Mouse (Mus musculus): ENCODE measurements around the gene Edil3.

The Edil3 gene

GRCm38 (mm10) chr13:88821440-88822331, at the start of gene Edil3:
Gene Edil3, plus strand, starts transcription at chr13:88821472.
- DNase-seq (ENCODE audit: low read depth): no peak

GRCm38 (mm10) chr13:88799186-88799585, 22.1 kb upstream of the Edil3 start:
- peak; percentile 82 for DNase-seq (ENCODE audit: low read depth)

GRCm38 (mm10) chr13:88801006-88801405, 20.3 kb upstream of the Edil3 start:
- no peak for DNase-seq (ENCODE audit: low read depth)

- DNase-seq (ENCODE audit: low read depth): no peak
Measured at GRCm38 (mm10) chr13:88805838-88806237, 15.4 kb upstream of the Edil3 start.

- DNase-seq (ENCODE audit: low read depth): no peak
Measured at GRCm38 (mm10) chr13:88806269-88806668, 15.0 kb upstream of the Edil3 start.

- no peak for DNase-seq (ENCODE audit: low read depth)
Measured at GRCm38 (mm10) chr13:88810097-88810496, 11.2 kb upstream of the Edil3 start.

- DNase-seq (ENCODE audit: low read depth): no peak
Measured at GRCm38 (mm10) chr13:88820686-88821308, 475 bp upstream of the Edil3 start.

GRCm38 (mm10) chr13:88822332-88822895, 1.1 kb downstream of the Edil3 start:
- no peak for DNase-seq (ENCODE audit: low read depth)

- no peak for DNase-seq (ENCODE audit: low read depth)
Measured at GRCm38 (mm10) chr13:88822976-88823521, 1.8 kb downstream of the Edil3 start.

GRCm38 (mm10) chr13:88823522-88824419, 2.5 kb downstream of the Edil3 start:
- no peak for DNase-seq (ENCODE audit: low read depth)

GRCm38 (mm10) chr13:88824441-88824840, 3.2 kb downstream of the Edil3 start:
- DNase-seq (ENCODE audit: low read depth): no peak

GRCm38 (mm10) chr13:88828362-88828761, 7.1 kb downstream of the Edil3 start:
- no peak for DNase-seq (ENCODE audit: low read depth)

- DNase-seq (ENCODE audit: low read depth): no peak
Measured at GRCm38 (mm10) chr13:88833732-88834131, 12.5 kb downstream of the Edil3 start.

GRCm38 (mm10) chr13:88849739-88850138, 28.5 kb downstream of the Edil3 start:
- no peak for DNase-seq (ENCODE audit: low read depth)

GRCm38 (mm10) chr13:88879960-88880359, 58.7 kb downstream of the Edil3 start:
- DNase-seq (ENCODE audit: low read depth): no peak

- no peak for DNase-seq (ENCODE audit: low read depth)
Measured at GRCm38 (mm10) chr13:88890728-88891127, 69.5 kb downstream of the Edil3 start.

- no peak for DNase-seq (ENCODE audit: low read depth)
Measured at GRCm38 (mm10) chr13:88900046-88900445, 78.8 kb downstream of the Edil3 start.

GRCm38 (mm10) chr13:88907405-88907804, 86.1 kb downstream of the Edil3 start:
- no peak for DNase-seq (ENCODE audit: low read depth)

- DNase-seq (ENCODE audit: low read depth): no peak
Measured at GRCm38 (mm10) chr13:88908187-88908586, 86.9 kb downstream of the Edil3 start.

- DNase-seq (ENCODE audit: low read depth): no peak
Measured at GRCm38 (mm10) chr13:88916503-88916902, 95.2 kb downstream of the Edil3 start.

- no peak for DNase-seq (ENCODE audit: low read depth)
Measured at GRCm38 (mm10) chr13:88929626-88930025, 108.4 kb downstream of the Edil3 start.

- DNase-seq (ENCODE audit: low read depth): peak; percentile 1
Measured at GRCm38 (mm10) chr13:88938564-88938963, 117.3 kb downstream of the Edil3 start.

Data from fibroblast of lung, adult 2 months (primary cell).